Mouse (Mus musculus) monocyte, adult 5-6 weeks (primary cell): ENCODE data around the gene Taf1c. TPM values are rescaled to one million over a fixed set of nuclear protein-coding genes. Genes with fewer than 3 reads are reported as not detected.
A peak's percentile ranks its signal among the peaks of the same experiment; 100 is the strongest.

Experiments used
- ATAC-seq: fragments of 153-309, 156-312 bp; replicated peaks from 2 replicates; pipeline ENCODE4 v1.8.0; 2017; ENCODE audit warnings: mild to moderate bottlenecking; ENCODE audit not compliant: low TSS enrichment, insufficient number of reproducible peaks, severe bottlenecking, poor library complexity, low FRiP score
- total RNA-seq: library from RNA; stranded (forward); fragments of 200-1000, 200-491, 200-594 nt; gene quantifications from 3 replicates; pipeline ENCODE4 v1.2.3, GENCODE M21; 2017

Gene Taf1c
- total RNA-seq, 1 experiment from 2014 or later, result 4.6 TPM

- no peak for ATAC-seq
Observed at GRCm38 (mm10) chr8:119585901-119586300, 19.1 kb downstream of the Taf1c start.

GRCm38 (mm10) chr8:119580441-119581161 is 24.4 kb downstream of the Taf1c start:
- ATAC-seq, result no peak

- no peak for ATAC-seq
Observed at GRCm38 (mm10) chr8:119579096-119579495, 25.9 kb downstream of the Taf1c start.

- no peak; the same call in 1 of the 2 replicates for ATAC-seq
Observed at GRCm38 (mm10) chr8:119575366-119575726, 29.7 kb downstream of the Taf1c start.

GRCm38 (mm10) chr8:119574437-119575365 is 30.3 kb downstream of the Taf1c start, which contains the start of the genes Hsdl1 and Dnaaf1:
Hsdl1 (minus strand) TSS chr8:119575183.
Dnaaf1 (plus strand) TSS chr8:119575235.
- peak; percentile 72 for ATAC-seq

- ATAC-seq, result no peak
Observed at GRCm38 (mm10) chr8:119572411-119572810, 32.6 kb downstream of the Taf1c start.

GRCm38 (mm10) chr8:119571135-119571534 is 33.9 kb downstream of the Taf1c start:
- ATAC-seq, result no peak

GRCm38 (mm10) chr8:119569881-119570280 is 35.1 kb downstream of the Taf1c start:
- ATAC-seq, result no peak

GRCm38 (mm10) chr8:119568951-119569350 is 36.1 kb downstream of the Taf1c start:
- ATAC-seq, result no peak

- ATAC-seq, result no peak
Observed at GRCm38 (mm10) chr8:119568251-119568650, 36.8 kb downstream of the Taf1c start.

GRCm38 (mm10) chr8:119566367-119566766 is 38.7 kb downstream of the Taf1c start:
- no peak for ATAC-seq

- no peak for ATAC-seq
Observed at GRCm38 (mm10) chr8:119563849-119564251, 41.2 kb downstream of the Taf1c start.

- no peak for ATAC-seq
Observed at GRCm38 (mm10) chr8:119559402-119559720, 45.7 kb downstream of the Taf1c start.

- peak; percentile 90 for ATAC-seq
Observed at GRCm38 (mm10) chr8:119558603-119559401, 46.2 kb downstream of the Taf1c start, which contains the start of gene Mbtps1. Mbtps1 (minus strand) TSS chr8:119558735.

GRCm38 (mm10) chr8:119557821-119558602 is 47.0 kb downstream of the Taf1c start:
- ATAC-seq, result no peak

GRCm38 (mm10) chr8:119557132-119557531 is 47.9 kb downstream of the Taf1c start:
- no peak for ATAC-seq

GRCm38 (mm10) chr8:119555861-119556260 is 49.2 kb downstream of the Taf1c start:
- ATAC-seq, result no peak

- no peak for ATAC-seq
Observed at GRCm38 (mm10) chr8:119552967-119553366, 52.1 kb downstream of the Taf1c start.
